Mouse (Mus musculus) ovary, postnatal 36 days (tissue): ENCODE measurements around the gene Crebzf.

Source experiments
- DNase-seq: peaks from one replicate; pipeline ENCODE4 v3.0.0; 2022; ENCODE audit warnings: low spot score, mixed read lengths

Crebzf gene

GRCm38 (mm10) chr7:90476313-90477245 is 34.0 kb downstream of the Crebzf start, which contains the start of gene Dlg2:
Gene Dlg2 (plus strand): TSS chr7:90476672.
- DNase-seq: no peak

GRCm38 (mm10) chr7:90482607-90483006 is 40.1 kb downstream of the Crebzf start:
- no peak for DNase-seq
